Mouse (Mus musculus): ENCODE measurements around the gene Rasa4. TPM values are rescaled to one million over a fixed set of nuclear protein-coding genes. Genes with fewer than 3 reads are reported as not detected.
A peak's percentile ranks its signal among the peaks of the same experiment; 100 is the strongest.

Gene Rasa4
- polyA plus RNA-seq, 1 experiment, result 9.1 TPM

GRCm38 (mm10) chr5:136115891-136116783, 32.4 kb downstream of the Rasa4 start, which contains the start of gene Polr2j:
Polr2j (plus strand) TSS chr5:136116631.
- Histone ChIP-seq H3K27me3 (replicated peaks; ENCODE audit: control insufficient read depth, insufficient read depth, low read length) (no peaks in the 10 kb centered on the region), H3K4me1 (ENCODE audit: control insufficient read depth, insufficient read depth, low read length) (peaks cover 7% of the 10 kb centered on the region), H3K27ac (ENCODE audit: insufficient read depth, low read depth, low read length) (peak within 1 kb of the TSS; percentile 29; the same call in 1 of the 2 replicates), H3K36me3 (ENCODE audit: control insufficient read depth, insufficient read depth, low read length) (no peaks in the 10 kb centered on the region), H3K4me3 (ENCODE audit: insufficient read depth, low read depth, low read length) (peak within 1 kb of the TSS; percentile 78)
- TF ChIP-seq POLR2A (IDR thresholded peaks at IDR 0.05; ENCODE audit: low read depth, low read length) (peak; percentile 80), CTCF (conservative IDR thresholded peaks at IDR 0.05; ENCODE audit: insufficient read depth, insufficient read length, low read depth, low read length) (peak; percentile 88)
- peak; percentile 97 for DNase-seq
- WGBS, result 3% methylated on average over 42 of the region's 42 CpGs

GRCm38 (mm10) chr5:136116784-136117112, 33.0 kb downstream of the Rasa4 start:
- Histone ChIP-seq H3K27me3 (replicated peaks; ENCODE audit: control insufficient read depth, insufficient read depth, low read length) (no peaks in the 10 kb centered on the region), H3K4me3 (ENCODE audit: insufficient read depth, low read depth, low read length) (peak overlapping the region; percentile 78), H3K36me3 (ENCODE audit: control insufficient read depth, insufficient read depth, low read length) (no peaks in the 10 kb centered on the region), H3K27ac (ENCODE audit: insufficient read depth, low read depth, low read length) (peak overlapping the region; percentile 29; the same call in 1 of the 2 replicates), H3K4me1 (ENCODE audit: control insufficient read depth, insufficient read depth, low read length) (peaks cover 7% of the 10 kb centered on the region)
- WGBS, result 1% methylated on average over 22 of the region's 22 CpGs
- TF ChIP-seq CTCF (conservative IDR thresholded peaks at IDR 0.05; ENCODE audit: insufficient read depth, insufficient read length, low read depth, low read length) (no peak), POLR2A (IDR thresholded peaks at IDR 0.05; ENCODE audit: low read depth, low read length) (no peak)
- DNase-seq, result no peak

- H3K4me1 ChIP-seq (ENCODE audit: control insufficient read depth, insufficient read depth, low read length), result peaks cover 6% of the 10 kb centered on the region
- H3K36me3 ChIP-seq (ENCODE audit: control insufficient read depth, insufficient read depth, low read length), result no peaks in the 10 kb centered on the region
- TF ChIP-seq CTCF (conservative IDR thresholded peaks at IDR 0.05; ENCODE audit: insufficient read depth, insufficient read length, low read depth, low read length) (no peak), POLR2A (IDR thresholded peaks at IDR 0.05; ENCODE audit: low read depth, low read length) (no peak)
- no peaks in the 10 kb centered on the region for H3K27me3 ChIP-seq (replicated peaks; ENCODE audit: control insufficient read depth, insufficient read depth, low read length)
- no peak overlapping the region for H3K4me3 ChIP-seq (ENCODE audit: insufficient read depth, low read depth, low read length)
- WGBS, result 88% methylated on average over 10 of the region's 10 CpGs
- DNase-seq, result no peak
- no peak overlapping the region for H3K27ac ChIP-seq (ENCODE audit: insufficient read depth, low read depth, low read length)
Measured at GRCm38 (mm10) chr5:136122165-136122564, 38.4 kb downstream of the Rasa4 start.

- under 1% methylated on average over 60 of the region's 60 CpGs for WGBS
- Histone ChIP-seq H3K27me3 (replicated peaks; ENCODE audit: control insufficient read depth, insufficient read depth, low read length) (no peaks in the 10 kb centered on the region), H3K4me3 (ENCODE audit: insufficient read depth, low read depth, low read length) (peak within 1 kb of the TSS; percentile 68), H3K4me1 (ENCODE audit: control insufficient read depth, insufficient read depth, low read length) (peaks cover 4% of the 10 kb centered on the region; the same call in 1 of the 2 replicates), H3K27ac (ENCODE audit: insufficient read depth, low read depth, low read length) (peak within 1 kb of the TSS; percentile 40), H3K36me3 (ENCODE audit: control insufficient read depth, insufficient read depth, low read length) (0 out of 2 replicates have a peak, but pooled peaks cover 2% of the 10 kb centered on the region)
- peak; percentile 98 for DNase-seq
- TF ChIP-seq CTCF (conservative IDR thresholded peaks at IDR 0.05; ENCODE audit: insufficient read depth, insufficient read length, low read depth, low read length), result peak; percentile 62
- peak; percentile 15 for TF ChIP-seq POLR2A (IDR thresholded peaks at IDR 0.05; ENCODE audit: low read depth, low read length)
Measured at GRCm38 (mm10) chr5:136135571-136136291, 52.0 kb downstream of the Rasa4 start, which contains the start of the genes Lrwd1 and Alkbh4. Lrwd1 (minus strand) TSS chr5:136136074. Alkbh4 (plus strand) TSS chr5:136136146.

- Histone ChIP-seq H3K27ac (ENCODE audit: insufficient read depth, low read depth, low read length) (peak overlapping the region; percentile 8; the same call in 1 of the 2 replicates), H3K27me3 (replicated peaks; ENCODE audit: control insufficient read depth, insufficient read depth, low read length) (no peaks in the 10 kb centered on the region), H3K4me3 (ENCODE audit: insufficient read depth, low read depth, low read length) (peak overlapping the region; percentile 68), H3K4me1 (ENCODE audit: control insufficient read depth, insufficient read depth, low read length) (peaks cover 4% of the 10 kb centered on the region; the same call in 1 of the 2 replicates), H3K36me3 (ENCODE audit: control insufficient read depth, insufficient read depth, low read length) (0 out of 2 replicates have a peak, but pooled peaks cover 2% of the 10 kb centered on the region)
- 3% methylated on average over 20 of the region's 20 CpGs for WGBS
- no peak for DNase-seq
- no peak for TF ChIP-seq POLR2A (IDR thresholded peaks at IDR 0.05; ENCODE audit: low read depth, low read length)
- no peak for TF ChIP-seq CTCF (conservative IDR thresholded peaks at IDR 0.05; ENCODE audit: insufficient read depth, insufficient read length, low read depth, low read length)
Measured at GRCm38 (mm10) chr5:136136292-136136990, 52.7 kb downstream of the Rasa4 start.

GRCm38 (mm10) chr5:136137658-136138274, 54.0 kb downstream of the Rasa4 start:
- WGBS, result 76% methylated on average over 13 of the region's 13 CpGs
- H3K27me3 ChIP-seq (replicated peaks; ENCODE audit: control insufficient read depth, insufficient read depth, low read length), result no peaks in the 10 kb centered on the region
- TF ChIP-seq POLR2A (IDR thresholded peaks at IDR 0.05; ENCODE audit: low read depth, low read length) (no peak), CTCF (conservative IDR thresholded peaks at IDR 0.05; ENCODE audit: insufficient read depth, insufficient read length, low read depth, low read length) (peak; percentile 73)
- H3K4me1 ChIP-seq (ENCODE audit: control insufficient read depth, insufficient read depth, low read length), result peaks cover 4% of the 10 kb centered on the region; the same call in 1 of the 2 replicates
- DNase-seq, result peak; percentile 49
- no peak overlapping the region for H3K27ac ChIP-seq (ENCODE audit: insufficient read depth, low read depth, low read length)
- no peak overlapping the region for H3K4me3 ChIP-seq (ENCODE audit: insufficient read depth, low read depth, low read length)
- H3K36me3 ChIP-seq (ENCODE audit: control insufficient read depth, insufficient read depth, low read length), result 0 out of 2 replicates have a peak, but pooled peaks cover 2% of the 10 kb centered on the region
